Mouse (Mus musculus) thymus, adult 2 months (tissue): ENCODE data around the gene Ttll5.

Experiments
- CTCF ChIP-seq: fragments of 200-500 bp; IDR thresholded peaks from 2 replicates; pipeline ENCODE4 v1.5.1; 2012; ENCODE audit warnings: mild to moderate bottlenecking, control low read depth, low read length, moderate library complexity, borderline replicate concordance; ENCODE audit not compliant: control insufficient read depth, poor library complexity, insufficient read depth; ENCODE audit errors: extremely low read depth
- POLR2A ChIP-seq: fragments of 200-500 bp; IDR thresholded peaks from 2 replicates; pipeline ENCODE4 v1.6.1; 2012; ENCODE audit warnings: mild to moderate bottlenecking, low read length, control low read depth, moderate library complexity; ENCODE audit not compliant: control insufficient read depth, poor library complexity, insufficient read depth; ENCODE audit errors: extremely low read depth

DNA sequence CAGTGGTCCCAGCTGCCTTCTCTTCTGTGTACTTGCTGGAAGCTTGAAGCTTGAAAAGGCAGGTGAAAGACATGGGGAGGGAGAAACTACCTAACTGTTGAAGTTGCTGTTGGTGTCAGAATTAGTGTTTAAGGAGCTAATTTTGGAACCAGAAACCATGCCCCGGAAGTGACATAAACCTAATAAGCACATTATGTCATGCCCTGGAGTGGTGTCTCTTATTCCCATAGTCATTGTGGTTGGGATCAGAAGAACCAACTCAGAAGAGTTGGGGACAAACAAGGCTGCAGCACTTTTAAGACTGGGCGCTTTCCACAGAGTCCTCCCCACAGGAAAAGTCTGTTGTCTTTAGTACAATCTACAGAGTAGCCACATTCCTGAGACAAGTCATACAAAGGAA lies 134.0 kb downstream of the Ttll5 start:
- TF ChIP-seq CTCF (no peak), POLR2A (no peak)
